Mouse (Mus musculus): ENCODE results near the gene Gm4792.
A peak's percentile ranks its signal among the peaks of the same experiment; 100 is the strongest.

Gm4792 gene

DNA sequence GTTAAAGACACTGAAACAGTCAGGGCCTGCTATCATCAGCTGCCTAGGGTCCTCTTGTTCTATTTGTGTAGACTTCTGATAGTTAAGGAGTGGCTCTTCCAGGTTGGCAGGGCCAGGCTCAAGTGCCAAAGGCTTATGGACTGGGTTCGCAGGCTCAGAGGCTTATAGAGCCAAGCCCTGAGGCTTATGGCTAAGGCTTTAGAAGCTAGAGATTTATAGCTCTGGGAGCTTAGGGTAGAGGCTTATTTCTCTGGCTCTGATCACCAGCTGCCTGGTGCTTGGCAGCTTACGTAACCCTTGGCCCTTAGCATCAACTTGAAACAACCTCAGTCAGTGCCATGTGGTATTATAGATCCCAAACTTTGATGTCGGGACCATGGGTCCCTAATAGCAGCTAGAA, at the start of gene Gm4792:
Gene Gm4792, minus strand, starts transcription at position 233 of the 400 bp plus-strand sequence.
- DNase-seq, result no peak

DNA sequence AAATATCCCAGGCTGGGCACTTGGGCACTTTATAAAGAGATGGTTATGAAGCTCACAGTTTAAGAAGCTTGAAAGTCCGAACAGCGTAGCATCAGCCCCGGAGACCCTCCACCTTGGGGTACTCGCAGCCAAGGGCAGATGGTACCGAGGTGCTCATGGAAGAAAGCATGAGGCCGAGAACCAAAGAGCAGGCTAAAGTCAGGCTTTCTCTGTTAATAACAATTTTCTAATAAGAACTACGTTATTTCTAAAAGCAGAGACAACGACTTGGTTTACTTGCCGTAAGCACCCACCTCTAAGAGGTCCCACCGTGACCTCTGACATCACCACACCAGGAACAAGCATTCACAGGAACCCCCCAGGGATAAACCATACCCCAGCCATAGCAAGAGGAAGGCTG, 49.5 kb upstream of the Gm4792 start:
- DNase-seq, result no peak

DNA sequence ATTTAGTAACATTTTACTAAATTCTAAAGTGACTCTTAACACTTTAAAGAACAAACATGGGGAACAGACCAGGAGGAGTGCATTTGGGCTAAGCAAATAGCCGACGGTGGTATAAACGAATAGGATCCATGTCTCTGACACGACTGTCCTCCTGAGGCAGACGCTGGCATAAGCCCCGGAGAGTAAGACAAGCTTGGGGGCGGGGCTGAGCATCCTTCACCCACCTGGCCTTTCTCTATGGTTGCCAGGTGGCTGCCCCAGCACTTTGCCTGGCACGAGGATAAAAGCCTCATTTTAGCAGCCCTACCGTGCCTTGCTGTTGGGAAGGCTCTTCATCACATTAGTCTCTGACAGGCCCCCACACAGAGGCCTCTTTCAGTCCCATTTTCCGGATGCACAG, 48.8 kb upstream of the Gm4792 start:
- no peak for DNase-seq

DNA sequence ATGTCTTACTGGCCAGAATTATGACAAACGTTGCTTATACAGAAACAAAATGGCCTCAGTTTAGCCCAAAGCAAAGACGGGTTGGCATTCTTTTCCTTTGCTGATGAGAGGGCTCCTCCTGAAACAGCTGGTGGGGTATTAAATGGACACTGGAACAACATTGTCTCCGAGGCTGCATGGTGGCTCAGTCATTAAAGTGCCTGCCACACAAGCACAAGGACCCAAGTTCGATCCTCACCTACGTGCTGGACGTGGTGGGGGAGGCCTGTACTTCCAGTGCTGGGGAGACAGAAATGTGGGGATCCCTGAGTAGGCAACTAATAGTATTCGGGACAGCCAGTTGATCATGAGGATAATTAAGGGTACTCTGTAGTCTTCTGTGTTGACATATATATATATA, 48.1 kb upstream of the Gm4792 start:
- no peak for DNase-seq

DNA sequence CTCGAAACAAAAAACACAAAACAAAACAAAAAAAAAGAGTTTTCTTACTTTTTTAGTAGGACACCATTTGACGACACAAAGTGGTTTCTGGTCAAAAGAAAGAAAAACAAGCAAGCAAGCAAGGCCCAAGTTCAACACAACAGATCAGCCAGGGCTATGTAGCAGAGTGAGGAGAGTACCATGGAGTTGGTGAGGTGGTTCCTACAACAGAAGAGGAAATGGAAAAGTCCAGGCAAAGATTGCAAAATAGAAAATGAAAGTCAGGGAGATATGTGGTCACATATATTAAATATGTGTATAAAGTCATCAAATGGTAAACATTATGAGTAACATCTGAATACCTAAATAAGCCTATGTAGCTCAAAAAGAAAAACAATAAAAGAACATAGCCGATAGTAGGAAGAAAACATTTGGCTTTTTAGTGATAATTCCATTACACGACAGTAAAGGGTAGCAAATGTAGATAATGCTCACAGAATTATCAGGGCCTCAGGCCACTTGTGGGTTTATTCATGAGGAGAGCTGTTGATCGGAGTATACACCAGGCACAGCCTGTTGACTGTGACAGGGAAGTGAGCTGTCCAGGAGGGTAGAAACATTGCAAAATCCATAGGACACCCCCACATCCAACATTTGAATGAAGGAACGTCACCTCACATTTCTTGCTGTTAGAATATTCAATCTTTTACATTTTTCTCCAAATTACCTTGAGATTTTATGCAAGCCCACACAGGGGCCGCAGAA, 47.2 kb upstream of the Gm4792 start:
- no peak for DNase-seq

DNA sequence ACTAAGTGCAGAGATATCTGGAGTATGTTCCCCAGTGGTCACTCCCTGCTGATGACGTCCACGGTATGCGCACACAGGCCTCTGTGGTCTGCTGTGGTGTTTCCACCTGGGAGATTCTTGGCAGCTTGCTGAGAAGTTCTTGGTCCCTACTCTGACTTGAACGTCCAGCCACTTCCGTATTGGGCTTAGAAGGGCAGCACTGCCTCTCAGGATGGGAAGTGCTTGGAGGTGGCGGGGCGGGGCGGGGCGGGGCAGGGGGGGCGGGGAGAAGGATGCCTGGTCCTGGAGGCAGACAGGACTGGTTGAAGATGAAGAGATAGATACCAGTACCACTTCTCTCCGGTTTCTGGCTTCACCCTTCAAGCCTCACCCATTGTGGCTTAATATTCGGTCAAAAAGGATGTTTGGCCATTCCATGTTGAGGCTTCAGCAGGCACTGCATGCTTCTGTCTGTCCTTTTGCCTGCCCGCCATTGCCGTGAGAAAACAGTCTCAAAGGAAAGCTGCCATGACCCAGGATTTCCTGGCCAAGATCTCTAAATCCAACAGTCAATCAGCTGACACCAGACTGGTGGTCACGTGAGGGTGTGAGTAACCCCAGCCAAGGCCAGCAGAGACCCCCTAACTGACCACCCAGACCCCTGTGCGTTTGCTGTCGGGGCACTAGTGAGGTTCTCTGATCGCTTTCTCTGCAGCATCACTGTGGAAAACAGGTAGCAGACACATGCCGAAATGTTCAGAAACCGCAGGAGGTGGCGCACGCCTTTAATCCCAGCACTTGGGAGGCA, 46.3 kb upstream of the Gm4792 start:
- DNase-seq, result no peak

DNA sequence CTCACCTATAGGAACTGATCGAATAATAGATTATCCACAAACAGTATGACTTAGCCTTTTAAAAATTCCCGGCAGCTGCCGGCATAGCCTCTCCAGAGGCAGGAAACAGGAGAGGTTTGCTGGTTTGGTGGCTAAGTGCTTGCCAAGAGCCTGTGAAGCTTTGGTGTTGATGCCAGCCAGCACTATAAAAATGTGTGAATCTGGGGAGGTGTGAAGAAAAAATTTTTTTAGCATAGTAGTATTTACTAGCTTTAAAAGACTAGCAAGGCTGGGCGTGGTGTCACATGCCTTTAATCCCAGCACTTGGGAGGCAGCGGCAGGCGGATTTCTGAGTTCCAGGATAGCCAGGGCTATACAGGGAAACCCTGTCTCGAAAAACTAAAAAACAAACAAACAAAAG, 45.1 kb upstream of the Gm4792 start:
- no peak for DNase-seq

DNA sequence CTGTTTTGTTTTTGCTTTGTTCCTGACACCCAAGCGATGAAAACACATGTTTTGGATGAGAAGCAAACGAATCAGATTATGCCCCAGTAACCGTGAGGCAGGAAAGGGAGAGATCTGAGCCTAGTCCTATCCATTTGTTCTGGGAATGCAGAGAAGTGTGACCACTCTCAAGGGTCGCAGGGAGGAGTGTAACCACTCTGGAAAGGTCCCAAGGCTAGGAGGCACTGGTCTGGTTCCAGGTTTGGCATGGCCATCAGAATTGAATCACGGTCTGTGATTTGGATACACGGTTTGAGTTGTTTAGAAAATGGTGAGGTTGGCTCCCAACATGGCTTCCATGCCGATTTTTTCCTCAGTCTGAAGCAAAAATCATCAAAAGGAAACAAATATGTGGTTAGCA, 43.8 kb upstream of the Gm4792 start:
- DNase-seq, result no peak

DNA sequence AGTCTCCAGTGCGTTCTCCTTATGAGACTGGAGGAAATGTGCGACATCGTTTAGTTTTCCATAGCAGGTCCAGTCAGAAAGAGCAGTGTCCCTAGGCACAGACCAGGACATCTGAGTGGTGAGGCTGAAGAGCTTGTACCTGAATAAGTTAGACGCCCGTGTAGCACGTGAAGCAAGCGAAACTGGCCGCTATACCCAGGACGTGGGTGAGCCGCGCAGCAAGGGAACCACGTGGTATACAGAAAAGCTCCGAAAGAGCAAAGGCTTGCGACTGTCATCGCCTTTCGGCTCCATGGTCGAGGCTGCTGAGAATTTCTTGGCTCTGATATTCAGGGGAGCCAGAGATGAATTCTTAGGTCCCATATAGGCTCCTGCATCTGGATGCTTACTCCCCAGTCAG, 43.0 kb upstream of the Gm4792 start:
- DNase-seq, result no peak

DNA sequence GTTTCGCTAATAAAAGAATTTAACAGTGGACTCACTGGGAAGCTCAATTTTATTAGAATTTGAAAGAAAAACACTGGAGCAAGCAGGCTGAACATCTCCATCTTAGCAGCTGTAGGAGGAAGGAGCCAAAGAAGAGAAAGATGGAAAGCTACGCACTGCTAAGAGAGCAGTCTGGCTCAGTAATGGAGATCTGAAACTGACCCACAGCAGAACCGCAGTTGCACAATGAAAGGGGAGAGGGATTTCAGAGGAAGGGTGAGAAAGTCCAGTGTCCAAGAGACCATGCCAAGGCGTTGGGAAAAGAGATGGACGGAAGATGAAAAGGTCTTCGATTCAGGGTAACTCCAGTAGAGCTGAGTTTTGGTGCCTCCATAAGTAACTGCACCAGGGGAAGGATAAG, 37.6 kb upstream of the Gm4792 start:
- no peak for DNase-seq

DNA sequence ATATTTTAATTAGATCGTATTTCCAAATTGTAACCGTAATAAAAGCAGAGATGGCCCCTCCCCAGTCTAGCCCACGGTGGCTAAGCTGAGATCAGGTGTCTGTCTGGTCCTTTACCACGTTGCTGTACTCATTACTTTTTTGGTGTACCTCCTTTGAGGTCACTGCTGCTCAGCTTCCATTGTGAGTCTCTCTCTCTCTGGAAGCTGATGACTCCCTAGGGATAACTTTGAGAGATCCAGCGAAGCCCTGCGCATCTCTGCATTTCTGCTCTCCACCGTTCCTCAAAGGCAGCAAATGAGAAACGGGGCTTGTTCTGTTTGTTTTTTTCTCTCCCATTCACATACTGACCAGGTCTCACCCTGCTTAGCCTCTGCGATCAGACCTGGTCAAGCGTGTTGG, 36.5 kb upstream of the Gm4792 start:
- DNase-seq, result no peak

DNA sequence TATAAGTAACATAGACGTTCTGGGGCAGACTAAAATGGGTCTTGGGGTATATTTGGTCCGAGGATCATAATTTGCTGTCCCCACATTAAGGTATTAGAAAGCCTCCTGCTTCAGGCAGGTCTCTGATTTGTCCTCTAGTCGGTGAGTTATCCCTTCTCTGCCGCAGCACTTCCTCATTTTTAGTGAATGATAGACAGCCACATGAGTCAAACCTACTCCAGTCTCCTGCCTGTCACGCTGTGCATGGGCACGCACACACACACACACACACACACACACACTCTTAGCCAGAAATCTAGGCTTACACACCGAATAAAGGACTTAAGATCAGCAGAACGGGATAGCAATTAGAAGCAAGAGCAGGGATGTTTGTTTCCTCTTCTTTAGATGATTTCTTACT, 34.8 kb upstream of the Gm4792 start:
- no peak for DNase-seq

DNA sequence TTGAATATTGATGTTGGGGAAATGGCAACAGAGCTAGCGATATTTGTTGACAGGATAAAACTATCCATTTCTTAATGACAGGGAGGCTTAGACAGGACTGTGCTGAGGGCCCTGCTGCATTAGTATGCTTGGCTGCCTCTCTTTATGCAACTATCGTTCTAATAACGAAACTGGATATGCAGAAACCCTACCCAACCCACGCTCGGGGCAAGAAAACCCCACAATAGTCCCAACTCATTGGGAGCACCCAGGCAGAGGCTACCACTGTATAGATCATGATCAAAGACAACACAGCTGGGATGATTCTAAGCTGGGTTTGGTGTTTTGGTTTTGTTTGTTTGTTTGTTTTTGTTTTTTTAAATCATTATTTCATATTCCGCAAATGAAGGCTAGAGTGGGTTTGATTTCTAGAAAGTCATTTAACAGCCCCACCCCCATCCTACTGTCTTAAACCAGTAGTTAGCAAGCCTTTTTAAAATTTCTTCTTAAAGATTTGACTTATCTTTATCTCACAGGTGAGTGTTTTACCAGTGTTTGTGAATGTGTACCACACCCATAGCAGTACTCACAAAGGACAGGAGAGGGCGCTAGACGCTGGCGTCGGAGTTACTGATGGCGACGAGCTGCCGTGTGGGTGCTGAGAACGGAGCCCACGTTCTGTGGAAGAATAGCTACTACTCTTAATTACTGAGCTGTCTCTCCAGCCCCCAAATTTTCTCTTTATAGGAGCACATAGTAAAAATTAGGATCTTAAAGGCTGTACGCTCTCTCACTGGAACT, 34.0 kb upstream of the Gm4792 start:
- no peak for DNase-seq

DNA sequence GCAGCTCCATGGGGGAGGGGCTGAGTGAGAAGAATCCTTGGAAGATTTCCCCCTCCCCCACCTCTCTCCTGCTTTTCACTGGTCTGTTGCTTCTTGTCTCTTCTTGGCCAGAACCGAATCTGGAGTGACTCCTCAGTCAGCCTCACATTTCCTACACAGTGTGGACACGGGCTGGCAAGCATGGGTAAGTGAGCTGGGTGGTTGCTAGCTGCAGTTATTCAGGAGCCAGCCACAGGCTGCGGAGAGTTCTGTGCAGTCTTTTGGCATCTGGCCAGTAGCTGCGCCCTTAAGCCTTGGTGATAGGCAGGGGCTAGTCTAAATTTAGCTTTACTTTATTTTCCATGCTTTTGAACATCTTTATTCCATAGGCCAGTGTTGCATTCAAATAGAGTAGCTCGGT, 31.5 kb upstream of the Gm4792 start:
- peak in 1 of 2 experiments; percentile 36 for DNase-seq

DNA sequence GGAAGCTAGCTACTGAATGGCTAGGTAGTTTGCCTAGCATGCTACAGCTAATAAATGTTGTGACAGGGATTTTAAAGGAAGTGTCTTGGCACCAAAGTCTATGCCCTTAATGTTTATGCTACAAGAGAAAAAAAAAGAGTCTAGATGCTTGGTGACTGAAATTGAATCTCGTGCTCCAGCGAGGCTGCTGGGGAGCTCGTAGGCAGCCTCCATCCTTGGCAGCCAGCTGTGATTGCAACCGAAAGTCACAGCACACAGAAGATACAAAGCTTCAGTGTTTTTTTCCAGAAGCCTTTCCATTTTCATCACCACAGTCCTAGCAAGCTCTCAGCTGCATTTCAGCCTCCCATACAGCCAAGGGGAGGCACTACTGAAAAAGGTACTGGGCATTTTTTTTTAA, 20.1 kb upstream of the Gm4792 start:
- DNase-seq, result no peak

DNA sequence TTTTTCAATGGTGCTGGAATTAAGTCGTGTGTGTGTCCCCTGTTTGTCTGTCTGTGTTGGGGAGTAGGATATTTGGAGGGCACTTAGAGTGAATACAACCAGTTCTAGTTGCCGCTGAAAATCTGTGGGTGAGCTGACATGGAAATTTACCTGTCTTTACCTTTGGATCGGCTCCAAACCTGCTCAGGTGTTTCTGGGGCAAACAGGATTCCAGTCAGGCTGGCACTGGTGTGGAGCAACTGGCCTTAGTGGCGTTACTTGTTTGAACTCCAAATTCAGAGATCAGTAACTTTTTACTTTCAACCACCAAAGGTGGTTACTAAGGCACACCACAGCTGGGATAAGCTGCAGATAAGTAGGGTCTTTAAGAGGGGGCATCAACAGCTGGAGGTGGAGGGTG, 14.6 kb upstream of the Gm4792 start:
- peak; percentile 47 to 56 for DNase-seq

DNA sequence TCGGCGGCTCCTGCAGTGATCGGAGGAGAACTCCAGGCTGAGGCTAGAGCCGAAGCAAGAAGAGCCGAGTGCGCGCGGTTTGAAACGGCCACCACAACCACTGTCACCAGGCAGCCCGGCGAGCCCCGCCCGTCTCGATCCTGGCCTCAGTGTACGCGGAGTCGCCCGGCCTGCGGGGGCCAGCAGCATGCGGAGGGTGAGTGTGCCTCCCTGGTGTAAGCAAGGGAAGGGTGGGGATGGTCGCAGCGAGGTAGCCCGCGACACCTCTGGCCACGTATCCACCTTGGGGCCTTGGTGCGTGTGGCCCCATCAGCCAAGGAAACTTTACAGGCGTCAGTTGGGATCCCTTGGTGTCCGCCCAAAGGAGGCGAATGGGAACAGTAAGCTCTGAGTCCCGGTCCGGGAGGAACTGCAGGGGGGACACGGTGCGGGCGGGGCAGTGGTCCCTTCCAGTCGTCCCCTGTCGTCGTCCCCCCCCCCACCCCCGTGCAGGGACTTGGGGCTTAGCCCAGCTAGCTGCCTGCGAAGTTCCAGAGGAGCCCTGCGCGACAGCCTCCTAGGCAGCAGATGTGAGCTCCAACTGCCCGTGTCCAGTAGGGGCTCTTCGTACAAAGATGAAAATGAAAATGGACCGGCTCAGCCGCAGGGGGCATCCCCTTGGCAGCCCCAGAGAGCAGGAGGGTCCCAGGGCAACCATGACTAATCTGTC, 13.7 kb upstream of the Gm4792 start:
- peak in 1 of 2 experiments; percentile 45 for DNase-seq

DNA sequence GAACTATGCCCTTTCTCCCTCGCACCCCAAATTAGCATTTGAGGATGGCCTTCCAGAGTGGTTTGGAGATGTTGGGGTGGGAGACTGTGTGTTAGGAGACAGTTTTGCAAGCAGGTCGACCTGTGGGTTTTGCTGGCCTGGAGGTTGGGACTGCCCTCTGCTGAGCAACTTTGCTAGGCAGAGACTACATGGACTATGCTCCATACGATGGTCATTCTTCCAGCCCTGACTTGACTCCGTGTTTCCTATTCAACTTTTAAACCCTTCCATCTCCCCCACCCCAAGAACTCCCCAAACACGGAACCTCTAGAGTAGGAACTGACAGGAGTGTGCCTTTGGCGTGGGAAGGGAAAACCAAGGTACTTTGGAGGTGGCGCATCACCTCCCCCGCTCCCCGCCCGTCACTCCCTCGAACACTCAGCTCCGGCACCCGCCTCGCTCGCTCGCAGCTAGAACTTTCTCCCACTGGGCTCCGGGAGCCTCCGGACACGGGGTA, 13.1 kb upstream of the Gm4792 start, which contains the start of gene Tmcc3:
Gene Tmcc3, plus strand, starts transcription at position 439 of the 496 bp plus-strand sequence.
- DNase-seq, result peak in 1 of 2 experiments; percentile 14

DNA sequence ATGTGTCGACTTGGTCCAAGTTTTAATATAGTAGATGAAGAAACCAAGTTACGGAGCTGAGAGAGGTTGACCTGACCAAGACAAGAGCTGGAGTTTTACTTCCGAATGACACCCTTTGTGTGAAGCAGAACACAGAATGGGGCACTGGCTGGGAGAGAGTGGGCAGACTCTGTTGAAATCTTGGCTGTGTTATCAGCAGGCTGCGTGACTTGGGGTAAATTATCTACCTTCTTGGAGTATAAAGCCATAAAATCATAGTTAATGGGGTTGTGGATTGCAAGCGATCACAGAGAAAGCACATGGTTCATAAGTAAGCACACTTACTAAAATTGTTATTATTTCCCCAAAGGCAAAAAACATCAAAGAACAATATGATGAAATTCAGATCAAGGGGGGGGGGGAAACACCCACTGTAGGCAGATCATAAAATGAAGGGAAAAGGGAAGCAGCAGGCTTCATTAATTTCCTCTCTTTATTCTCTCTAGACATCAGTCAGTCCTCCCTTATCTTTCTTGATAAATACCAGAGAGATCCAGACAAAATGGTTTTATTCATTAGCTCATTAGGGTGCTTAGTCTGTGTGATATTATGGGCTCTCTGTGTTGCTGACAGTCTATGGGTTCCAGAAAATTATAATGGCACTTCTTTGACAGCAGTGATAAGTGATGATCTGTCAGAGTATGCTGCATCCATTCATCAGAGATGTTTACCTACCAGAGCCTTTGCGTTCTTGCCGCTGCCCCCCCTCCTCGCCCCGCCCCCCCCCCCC, 12.2 kb upstream of the Gm4792 start:
- DNase-seq, result no peak

DNA sequence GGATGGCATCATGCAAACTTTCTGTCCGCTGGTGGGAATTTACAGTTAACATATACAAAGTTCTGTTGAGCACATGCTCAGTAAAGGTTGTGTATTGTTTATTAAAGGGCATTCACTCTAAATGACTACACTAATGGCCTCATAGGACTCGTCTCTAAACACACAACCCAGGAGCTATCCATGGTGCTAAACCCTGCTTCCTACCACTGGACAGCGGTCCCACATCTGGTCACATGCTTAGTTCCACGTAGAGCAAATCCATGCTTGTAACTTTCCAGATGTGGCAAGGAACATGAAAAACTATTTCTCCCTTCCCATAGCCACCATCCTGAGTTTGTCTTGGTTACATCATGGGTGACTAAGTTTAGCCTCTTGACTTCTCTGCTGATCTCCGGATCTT, 7.0 kb upstream of the Gm4792 start:
- DNase-seq, result peak in 1 of 2 experiments; percentile 58

DNA sequence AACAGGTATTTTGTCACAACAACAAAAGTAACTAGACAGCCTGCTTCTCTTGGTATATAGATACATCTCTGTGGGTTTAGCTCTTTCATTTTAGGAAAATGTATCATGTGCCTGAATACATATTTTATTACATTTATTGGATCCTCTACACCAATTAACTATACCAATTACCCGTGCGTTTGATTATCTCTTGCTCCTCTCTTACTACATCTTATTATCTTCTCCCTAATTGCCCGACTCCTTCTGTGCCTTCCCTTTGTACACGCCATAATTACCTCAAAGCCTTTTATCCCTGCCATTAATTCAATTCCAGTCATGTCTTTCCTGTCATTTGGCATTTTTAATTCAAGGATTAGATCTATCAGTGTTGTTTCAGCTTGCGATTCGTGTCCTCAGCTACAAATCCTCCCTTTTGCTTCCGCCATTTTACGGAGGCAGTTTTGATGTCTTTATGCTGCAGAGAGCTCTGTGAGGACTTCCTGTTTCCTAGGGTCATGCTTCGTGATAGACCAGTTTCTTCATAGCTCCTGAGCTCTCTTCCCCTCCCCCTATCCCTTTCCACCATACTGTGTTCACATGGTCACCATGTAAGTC, 5.7 kb upstream of the Gm4792 start:
- no peak for DNase-seq
